Mouse (Mus musculus) testis, postnatal 10 days (tissue): ENCODE results near the gene Sirt7.
A peak's percentile ranks its signal among the peaks of the same experiment; 100 is the strongest.

ENCODE experiments used
- DNase-seq: peaks from one replicate; pipeline ENCODE4 v3.0.0; 2021; ENCODE audit warnings: low spot score

Sirt7 gene

DNA sequence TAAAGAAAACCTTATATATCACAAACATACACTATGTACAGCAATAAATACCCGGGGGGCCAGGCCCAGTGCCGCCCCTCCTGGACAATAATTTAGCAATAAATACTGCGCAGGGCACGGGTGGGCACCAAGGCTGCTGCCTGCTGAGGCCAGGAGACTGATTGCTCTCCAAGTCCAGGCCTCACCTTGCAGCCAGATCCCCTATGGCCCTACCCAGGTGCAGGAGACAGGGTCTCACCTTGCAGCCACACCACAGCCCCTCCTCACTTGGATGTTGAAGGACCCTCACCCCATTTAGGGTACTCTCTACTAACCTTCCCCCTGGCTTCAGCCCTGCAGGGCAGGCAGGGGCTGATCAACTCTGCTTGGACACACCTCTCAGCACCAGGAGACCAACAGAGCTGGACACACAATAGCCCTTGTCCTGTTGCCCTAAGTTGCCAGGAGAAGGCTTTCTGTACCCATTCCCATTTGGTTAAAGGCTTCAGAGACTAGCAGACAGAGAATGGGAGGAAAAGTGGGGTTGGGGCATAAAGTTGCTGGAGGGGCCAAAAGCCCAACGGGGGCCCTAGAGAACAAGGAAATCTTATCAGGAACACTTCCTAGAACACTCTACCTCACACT, at the start of gene Sirt7:
TSS of gene Sirt7 (minus strand) at position 89 of the 624 bp plus-strand sequence.
- no peak for DNase-seq

DNA sequence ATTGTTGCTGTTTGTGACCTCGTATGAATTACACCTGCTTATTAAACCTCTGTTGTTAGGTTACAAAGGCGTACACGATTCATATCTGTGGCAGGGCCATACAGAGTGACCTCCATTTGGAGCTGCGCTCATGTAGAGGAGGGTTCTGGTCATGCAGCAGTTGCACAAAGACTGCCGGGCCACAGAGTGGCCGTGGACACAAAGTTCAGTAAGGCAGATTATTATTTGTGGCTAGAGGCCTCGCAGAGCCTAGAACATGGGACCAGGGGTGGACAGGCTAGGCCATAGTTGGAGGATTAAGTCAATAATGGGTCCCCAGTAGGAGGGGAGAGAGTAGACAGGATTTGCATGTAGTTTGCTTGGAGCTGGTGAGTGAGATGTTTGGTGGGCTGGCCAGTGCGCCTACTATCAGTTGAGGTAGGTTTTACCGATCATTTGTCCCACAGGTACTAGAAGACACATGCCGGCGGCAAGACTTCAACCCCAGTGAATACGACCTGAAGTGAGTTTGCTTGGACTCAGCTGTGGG, 48.6 kb upstream of the Sirt7 start:
- DNase-seq, result no peak

DNA sequence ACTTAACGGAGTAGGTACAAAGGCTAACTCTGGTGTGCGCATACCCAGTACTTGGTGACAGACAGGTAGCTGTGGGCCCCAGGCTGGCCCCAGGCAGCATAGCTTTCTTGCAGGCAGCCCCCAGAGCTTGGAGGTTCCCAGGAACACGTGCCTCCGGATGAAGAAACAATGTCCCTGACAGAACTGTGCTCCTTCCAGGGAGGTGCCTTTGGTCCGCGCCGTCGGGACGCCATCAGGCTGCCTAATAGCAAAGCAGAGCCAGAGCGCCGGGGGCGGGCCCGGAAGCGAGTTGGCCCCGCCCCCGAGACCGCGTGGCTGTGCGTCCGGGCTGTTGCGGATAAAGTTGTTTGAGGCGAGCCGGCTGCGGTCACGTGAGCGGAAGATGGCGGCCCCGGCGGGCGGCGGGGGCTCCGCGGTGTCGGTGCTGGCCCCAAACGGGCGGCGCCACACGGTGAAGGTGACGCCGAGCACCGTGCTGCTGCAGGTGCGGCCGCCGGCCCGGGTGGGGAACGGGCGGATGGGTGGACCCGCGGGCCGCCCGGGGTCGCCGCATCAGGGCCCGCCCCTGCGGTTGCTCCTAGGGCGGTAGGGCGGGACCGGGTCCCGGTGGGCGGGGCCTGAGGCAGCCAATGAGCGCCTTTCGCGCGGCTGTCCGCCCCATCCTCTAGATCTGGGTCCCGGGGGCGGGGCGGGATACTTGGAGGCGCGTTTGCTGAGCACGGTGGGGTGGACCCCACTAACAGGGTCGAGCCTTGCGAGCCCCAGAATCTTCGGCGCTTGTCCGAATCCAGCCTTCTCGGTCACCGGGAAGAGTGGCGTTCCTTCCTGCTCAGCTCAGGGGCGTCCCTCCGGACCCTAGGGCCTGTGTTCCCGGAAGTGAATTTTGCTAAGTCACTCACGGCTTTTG, 47.9 kb upstream of the Sirt7 start, which contains the start of gene Aspscr1:
TSS of gene Aspscr1 (plus strand) at position 287 of the 907 bp plus-strand sequence.
- DNase-seq, result peak; percentile 99

DNA sequence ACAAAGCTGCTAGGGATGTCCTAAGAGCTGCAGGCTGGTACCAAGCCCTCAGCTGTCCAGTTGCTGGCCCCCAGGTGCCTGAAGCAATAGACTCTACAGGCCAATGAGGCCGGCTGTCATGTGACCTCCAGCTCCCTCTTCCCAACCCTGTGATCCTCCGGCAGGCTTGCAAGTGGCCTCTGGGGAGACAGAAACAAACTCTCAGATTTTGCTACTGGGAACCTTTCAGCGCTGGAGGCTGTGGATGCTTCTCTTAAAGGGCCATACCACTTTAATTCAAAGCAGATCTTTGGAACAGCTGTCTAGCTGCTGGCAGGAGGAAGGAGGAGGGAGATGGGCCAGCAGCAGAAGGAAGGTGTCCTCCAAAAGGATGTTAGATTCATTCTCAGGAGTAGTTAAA, 41.6 kb upstream of the Sirt7 start:
- DNase-seq, result no peak

DNA sequence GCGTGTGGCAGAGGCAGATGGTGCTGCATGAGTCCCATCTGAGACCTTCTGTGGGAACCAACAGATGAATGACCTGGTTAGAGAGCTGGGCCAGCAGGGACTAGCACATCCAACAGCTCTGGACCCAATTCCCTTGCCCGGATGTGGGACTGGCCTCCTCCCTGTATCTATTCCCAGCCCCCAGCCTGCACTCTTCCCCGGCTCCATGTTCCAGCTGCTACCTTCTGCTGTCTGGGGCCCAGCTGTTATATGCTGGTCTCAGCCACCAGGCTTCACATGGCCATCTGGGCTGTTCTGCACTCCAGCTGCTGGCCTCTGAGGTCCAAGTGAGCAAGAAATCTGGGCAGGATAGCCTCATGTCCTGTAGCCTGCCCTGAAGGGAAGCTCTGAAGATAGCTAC, 40.4 kb upstream of the Sirt7 start:
- peak; percentile 66 for DNase-seq

DNA sequence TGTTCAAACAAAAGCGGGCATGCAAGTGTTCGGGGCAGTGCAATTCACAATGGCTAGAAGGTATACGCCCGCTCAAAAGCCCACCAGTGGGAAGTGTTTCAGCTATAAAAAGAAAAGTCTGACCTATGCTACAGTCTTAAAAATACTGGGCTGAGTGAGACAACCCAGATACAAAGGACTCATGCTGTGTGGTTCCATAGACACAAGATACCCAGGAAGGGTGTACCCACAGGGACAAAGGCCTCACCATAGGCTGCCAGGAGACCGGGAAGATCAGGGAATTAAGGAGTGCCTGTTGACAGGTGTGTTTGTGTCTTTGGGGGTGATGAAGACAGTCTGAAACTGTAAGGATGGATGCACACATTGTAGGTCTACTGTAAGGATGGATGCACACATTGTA, 38.7 kb upstream of the Sirt7 start:
- DNase-seq, result no peak

DNA sequence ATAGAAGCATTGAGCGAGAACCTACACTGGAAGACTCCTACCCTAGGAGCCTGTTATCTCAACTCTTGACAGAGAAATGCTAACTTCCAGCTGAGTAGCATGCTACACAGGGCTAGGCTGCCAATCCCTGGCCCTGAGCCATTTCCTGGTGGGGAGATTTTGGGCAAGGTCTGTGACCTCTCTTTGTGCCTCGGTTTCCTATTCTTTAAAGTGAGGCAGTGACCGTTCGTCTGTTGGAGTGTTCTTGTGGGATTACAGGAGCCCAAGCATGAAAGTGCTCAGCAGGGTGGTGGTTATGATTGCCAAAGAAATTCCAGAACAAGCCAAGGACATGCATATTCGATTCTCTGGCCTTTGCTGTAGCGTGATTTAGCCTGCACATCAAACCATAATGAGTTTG, 37.7 kb upstream of the Sirt7 start:
- DNase-seq, result no peak

DNA sequence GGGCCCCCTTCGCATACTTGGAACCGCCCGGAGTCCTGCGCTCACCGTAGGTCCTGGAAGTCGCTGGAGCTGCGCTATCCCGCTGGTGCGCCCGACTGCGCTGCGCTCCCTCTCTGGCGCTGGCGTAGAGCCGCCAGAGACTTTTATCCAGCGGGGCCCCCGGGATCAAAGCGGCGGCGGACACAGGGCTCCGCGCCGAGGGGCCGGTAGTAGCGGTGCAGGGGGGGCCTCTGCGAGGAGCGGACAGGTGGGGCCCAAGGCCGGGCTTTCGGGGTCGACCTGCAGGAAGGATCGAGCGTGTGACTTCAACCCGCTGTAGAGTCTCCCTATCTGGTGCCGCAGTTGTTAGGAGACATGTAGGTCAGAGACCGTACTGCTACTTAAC, 36.0 kb upstream of the Sirt7 start, which contains the start of gene Notum:
TSS of gene Notum (minus strand) at position 100 of the 385 bp plus-strand sequence.
- no peak for DNase-seq

DNA sequence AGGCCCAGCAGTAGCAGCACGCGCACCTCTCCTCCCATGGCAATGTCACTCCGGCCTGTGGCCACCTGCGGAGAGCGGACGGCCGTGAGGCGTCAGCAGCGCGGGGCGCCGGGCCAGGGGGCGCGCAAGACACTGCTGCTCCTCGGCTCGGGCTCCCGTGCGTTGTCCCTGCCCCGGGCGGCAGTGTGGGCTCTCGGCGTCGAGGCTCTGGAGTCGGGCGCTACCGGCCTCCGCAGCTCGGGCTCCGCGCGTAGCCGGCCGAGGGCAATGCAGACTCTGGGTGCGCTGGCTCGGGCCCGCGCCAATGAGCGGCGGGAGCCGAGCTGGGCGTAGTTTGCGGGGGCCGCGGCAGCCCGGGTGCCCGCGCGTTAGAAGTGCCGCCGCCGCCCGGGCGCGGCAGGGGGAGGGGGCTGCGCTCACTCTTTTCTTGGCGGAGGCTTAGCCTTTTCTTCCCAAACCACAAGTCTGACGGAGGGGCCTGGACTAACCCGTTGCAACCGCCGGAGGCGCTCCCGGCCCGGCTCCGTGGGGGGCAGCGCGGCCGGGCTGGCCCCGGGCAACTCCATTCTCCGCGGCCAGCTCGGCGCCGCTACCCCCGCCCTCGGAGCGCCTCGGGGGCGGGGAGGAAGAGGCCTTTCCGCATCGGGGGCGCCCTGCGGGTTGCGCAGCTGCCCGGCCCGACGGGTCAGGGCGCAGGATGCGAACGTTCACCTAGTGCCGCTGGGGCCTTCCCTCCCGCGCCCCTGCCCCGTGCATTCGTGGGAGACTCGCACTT, 35.4 kb upstream of the Sirt7 start:
- DNase-seq, result peak; percentile 66

DNA sequence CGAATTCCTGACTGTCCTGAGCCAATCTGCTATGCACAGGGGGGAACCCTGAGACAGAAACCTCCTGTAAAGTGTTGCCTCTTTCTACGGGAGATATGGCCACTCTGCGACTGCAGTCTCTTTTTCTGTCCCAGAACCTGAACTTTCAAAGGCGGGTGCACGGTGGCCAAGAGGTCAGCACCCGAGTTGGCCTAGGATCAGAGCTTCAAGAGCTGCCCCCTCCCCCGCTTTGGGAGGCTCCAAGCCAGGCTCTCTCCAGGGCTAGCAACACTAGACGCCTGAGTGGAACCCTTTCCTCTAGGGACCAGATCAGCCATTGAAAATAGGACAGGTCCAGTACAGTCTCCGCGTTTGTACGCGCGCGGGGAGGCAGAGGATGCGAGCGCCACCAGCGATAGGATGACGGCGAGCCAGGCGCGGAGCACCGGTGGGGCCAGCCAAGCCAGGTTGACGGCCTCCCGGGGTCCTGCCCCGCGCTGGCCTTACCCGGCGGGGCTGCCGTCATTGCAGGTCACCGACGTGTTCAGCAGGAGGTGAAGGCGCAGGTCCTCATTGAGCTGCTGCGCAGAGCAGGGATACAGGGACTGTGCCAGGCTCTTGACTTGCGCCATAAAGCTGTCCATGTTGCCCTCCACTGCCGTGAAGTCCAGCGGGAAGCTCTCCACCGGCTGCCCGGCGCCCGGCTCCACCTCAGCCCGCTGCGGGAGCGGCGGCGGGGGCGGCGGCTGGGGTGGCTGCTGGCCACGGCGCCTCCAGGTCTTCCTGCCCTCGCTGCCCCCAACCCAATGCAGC, 34.7 kb upstream of the Sirt7 start:
- DNase-seq, result no peak

DNA sequence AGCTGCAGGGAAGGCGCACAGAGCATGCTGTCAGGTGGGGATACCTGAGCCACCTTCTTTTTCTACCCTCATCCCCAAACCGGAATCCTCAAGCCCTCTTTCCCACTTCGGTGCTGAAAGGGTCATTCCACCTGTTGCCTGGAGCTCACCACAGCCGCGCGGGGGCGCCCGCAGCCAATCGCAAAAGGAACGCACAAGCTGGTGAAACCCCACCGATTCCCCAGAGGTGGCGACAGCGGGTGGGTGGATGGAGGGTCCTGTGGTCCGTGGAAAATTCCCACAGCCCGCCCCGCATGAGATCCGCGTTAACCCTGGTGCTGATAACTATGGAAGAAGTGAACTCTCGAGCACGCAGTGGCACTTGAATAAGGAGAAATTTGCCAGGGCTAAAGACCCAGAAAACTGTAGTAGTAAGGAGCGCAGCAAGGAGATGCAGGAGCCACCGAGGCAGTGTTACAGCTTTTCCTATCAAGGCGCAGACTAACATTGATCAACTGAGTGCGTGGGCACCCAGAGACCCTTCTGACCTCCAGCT, 33.9 kb upstream of the Sirt7 start:
- DNase-seq, result peak; percentile 88

DNA sequence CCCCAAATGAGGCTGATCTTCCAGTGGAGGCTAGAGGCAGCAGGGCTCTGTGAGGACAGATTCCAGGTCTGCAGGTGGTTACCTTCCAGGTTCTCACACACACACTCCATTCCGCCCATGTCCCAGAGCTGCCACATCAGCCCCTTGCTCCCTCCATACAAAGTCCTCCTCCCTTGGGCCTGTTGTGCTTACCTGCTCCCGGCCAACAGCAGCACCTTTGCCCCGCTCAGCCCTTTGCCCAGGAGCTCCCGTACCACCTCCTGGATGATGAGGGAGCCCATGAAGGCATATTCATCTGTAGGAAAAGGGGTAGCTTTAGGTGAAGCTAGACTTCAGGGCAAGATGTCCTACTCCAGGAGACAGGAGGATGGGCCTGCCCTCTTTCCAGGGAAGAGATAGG, 32.3 kb upstream of the Sirt7 start:
- DNase-seq, result no peak

DNA sequence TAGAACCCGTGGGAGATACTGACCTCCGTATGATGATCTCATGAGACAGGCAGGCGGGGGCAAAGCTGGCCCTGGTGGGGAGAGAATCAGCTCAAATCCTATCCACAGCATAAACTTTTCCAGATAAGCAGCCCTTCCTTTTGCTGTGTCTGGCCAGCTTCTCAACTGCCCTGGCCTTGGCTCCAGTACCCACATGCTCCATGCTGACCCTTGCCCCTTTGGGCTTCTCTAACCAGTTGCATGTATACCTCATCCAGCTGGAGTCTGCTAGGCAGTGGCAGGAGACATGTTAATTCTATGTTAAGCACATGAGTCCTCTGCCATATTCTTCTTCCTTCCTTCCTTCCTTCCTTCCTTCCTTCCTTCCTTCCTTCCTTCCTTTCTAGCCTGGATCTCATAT, 29.7 kb upstream of the Sirt7 start:
- DNase-seq, result no peak

DNA sequence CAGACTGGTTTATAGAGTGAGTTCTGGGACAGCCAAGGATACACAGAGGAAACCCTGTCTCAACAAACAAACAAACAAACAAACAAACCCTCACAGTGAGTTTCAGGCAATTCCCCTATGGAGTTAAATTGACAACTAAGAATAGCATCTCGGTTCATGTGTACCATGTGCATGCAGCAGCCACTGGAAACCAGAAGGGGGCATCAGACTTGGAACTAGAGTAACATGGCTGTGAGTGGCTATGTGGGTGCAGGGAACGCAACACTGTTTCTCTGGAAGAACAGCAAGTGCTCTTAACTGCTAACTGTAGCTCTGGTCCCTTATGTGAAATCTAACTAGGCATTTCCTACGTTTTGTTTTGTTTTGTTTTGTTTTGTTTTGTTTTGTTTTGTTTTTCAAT, 26.8 kb upstream of the Sirt7 start:
- no peak for DNase-seq

DNA sequence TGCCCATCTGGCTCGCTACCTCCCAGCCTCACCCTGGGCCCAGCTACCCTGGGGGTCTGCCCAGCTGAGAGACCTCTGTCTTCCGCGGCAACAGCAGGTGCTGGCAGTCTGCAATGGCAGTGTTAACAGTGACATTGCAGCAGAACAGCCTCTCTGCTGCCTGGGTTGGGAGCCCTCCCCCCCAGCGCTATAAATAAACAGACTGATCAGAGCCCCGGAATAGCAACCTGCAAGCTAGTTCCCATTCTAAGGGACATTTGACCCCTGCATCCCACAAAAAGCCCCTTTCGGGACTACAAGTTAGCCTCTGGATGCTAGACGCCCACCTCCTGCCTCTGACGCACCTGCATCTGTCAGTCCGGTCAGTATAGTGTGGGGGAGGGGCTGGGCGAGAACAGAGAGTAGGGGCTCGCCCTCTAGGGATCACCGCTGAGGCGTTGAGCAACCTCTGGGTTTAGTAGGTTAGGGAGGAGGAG, 23.0 kb upstream of the Sirt7 start, which contains the start of gene Myadml2:
TSS of gene Myadml2 (minus strand) at position 158 of the 476 bp plus-strand sequence.
- DNase-seq, result peak; percentile 56

DNA sequence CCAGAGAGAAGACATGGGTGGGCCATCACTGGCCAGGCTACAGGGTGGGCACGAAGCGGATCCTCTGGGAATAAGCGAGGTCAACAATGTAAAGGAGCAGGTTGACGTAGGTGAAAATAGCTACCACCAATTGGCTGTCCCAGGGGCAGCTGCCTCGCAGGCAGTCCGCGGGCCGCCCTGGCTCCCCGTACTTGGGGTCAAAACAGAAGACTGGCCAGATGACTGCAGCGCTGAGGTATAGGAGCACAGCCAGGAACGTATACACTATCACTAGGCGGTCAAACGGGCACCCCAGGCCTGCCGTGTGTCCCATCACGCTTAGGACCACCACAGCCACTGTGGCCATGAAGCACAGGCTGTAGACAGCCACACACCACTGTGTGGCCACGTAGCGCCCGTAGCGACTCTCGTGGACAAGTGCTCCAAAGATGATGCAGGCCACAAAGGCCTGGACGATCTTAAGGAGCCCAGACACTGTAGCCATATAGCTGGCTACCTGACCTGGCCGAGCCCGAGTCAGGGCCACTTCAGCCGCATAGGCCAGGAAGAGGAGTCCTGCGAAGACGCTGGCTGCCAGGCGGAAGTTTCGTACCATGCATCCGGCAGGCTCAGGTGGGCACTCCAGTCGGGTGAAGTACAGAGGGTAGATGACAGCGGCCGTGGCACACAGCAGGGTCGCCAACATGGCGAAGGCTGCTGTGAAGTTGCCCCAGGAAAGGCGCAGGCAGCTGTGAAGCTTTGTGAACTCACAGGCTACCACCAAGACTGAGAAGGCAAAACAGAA, 22.2 kb upstream of the Sirt7 start:
- peak; percentile 37 for DNase-seq

DNA sequence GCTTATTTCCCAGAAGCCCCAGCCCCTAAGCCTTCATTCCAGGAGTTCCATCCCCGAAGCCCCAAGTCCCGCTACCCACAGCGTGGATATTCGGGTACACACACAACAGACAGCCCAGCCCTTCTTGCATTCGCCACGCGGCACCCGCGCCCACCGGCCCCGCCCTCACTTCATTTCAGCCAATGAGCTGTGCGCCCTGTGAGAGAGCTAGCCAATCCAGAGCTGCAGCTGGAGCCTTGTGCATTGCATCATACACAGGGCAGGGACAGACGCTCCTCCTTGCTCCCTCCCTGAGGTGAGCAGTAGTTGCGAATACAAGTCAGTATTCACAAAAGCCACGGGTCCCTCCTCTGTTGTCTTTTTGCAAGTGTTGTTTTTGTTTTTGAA, 18.6 kb upstream of the Sirt7 start, which contains the start of gene Pycr1:
TSS of gene Pycr1 (minus strand) at position 169 of the 387 bp plus-strand sequence.
- DNase-seq, result peak; percentile 93

DNA sequence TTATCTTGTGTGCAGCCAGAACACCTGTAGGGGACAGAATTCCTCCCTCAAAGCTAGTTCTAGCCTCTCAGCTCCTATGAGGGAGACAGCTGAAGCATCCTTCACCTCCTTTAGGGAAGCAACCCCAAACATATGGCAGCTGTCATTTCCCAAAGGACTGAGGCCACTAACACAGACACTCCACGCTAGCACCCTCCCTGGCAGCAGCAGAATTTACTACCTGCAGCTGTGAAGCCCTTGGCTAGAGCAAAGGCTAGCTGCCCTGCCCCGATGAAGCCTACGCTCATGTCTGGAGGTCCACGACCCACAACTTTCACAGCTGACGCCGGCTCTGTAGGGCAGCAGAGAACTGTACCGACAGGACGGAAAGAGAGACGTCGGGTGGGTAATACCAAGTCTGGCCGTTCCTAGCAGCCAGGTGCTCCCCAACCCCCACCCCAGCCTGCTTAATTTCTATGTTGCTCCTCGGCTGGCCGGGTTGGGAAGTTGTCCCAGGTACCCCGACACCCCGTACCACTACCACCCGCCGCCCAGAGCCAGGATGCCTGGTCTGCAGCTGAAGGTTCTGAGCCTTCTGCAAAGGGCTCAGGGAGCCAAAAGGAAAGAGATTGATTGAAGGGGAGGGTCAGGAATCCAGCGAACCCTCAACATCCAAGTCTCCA, 18.0 kb upstream of the Sirt7 start:
- peak; percentile 61 for DNase-seq

DNA sequence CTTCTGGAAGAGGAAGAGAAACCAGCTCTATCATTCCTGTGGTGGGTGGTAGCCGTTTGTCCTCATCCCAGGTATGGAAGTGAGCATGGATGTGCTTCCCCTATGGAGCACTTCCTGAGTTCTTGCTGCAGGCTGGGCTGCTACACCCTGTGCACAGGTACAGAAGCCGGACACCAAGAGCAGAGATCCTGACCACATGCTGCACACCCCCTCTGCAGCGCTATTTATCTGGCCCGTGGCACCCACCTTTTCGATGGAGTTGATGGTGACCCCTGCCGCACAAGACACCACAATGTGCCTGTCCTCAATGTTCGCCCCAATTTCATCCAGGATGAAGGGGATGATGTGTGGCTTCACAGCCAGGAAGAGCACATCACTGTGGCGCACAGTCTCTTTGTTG, 16.8 kb upstream of the Sirt7 start:
- DNase-seq, result peak; percentile 35
